Mouse (Mus musculus): ENCODE results near the gene Hmg20b. TPM values are rescaled to one million over a fixed set of nuclear protein-coding genes. Genes with fewer than 3 reads are reported as not detected.

Gene Hmg20b
- total and polyA plus RNA-seq, 3 experiments, result 7.9 to 39.6 (median 18.7) TPM

GRCm38 (mm10) chr10:81332277-81332676 is 18.0 kb downstream of the Hmg20b start:
- Histone ChIP-seq H3K4me2 (ENCODE audit: insufficient read depth, low read depth, poor library complexity, severe bottlenecking) (no peak overlapping the region), H3K9me3 (replicated peaks; ENCODE audit: low read length) (no peaks in the 10 kb centered on the region), H3K4me3 (replicated peaks in 1 of 3; ENCODE audit: low read depth in 2 of 3, low read length in 2 of 3, poor library complexity in 1 of 3) (no peak overlapping the region), H3K4me1 (ENCODE audit: control insufficient read depth in 1 of 2, insufficient read depth in 2 of 2) (peaks cover 6 to 24% of the 10 kb centered on the region in 2 experiments), H3K27ac (ENCODE audit: insufficient read depth, low read depth) (no peak overlapping the region), H3K9ac (ENCODE audit: insufficient read depth, low read depth) (no peak overlapping the region), H3K36me3 (replicated peaks in 1 of 2; ENCODE audit: control insufficient read depth in 1 of 2, insufficient read depth in 1 of 2, low read length in 1 of 2) (peaks cover under 1 to 32% of the 10 kb centered on the region in 2 experiments), H3K79me2 (replicated peaks; ENCODE audit: control insufficient read depth, extremely low read depth, insufficient read depth, poor library complexity, severe bottlenecking) (no peaks in the 10 kb centered on the region), H3K27me3 (replicated peaks) (peaks cover under 1% of the 10 kb centered on the region)
- TF ChIP-seq POLR2AphosphoS2 (IDR thresholded peaks at IDR 0.05; ENCODE audit: low read depth, low read length) (no peak), BHLHE40 (IDR thresholded peaks at IDR 0.05; ENCODE audit: low read depth, low read length) (no peak), CHD2 (IDR thresholded peaks at IDR 0.05; ENCODE audit: low read length) (no peak), USF1 (IDR thresholded peaks at IDR 0.05; ENCODE audit: low read depth, low read length) (no peak), KAT2A (IDR thresholded peaks at IDR 0.05; ENCODE audit: insufficient replicate concordance, low read length) (no peak), MYC (IDR thresholded peaks at IDR 0.05; ENCODE audit: low read depth, low read length) (no peak), NELFE (IDR thresholded peaks at IDR 0.05; ENCODE audit: low read depth, low read length) (no peak), MAFK (IDR thresholded peaks at IDR 0.05; ENCODE audit: insufficient replicate concordance, low read length) (no peak), RCOR1 (conservative IDR thresholded peaks at IDR 0.05; ENCODE audit: low read depth, low read length) (no peak), MAX (IDR thresholded peaks at IDR 0.05; ENCODE audit: low read length) (no peak), JUN (IDR thresholded peaks at IDR 0.05; ENCODE audit: insufficient read depth, low read depth, low read length) (no peak), E2F4 (IDR thresholded peaks at IDR 0.05; ENCODE audit: insufficient replicate concordance, low read depth, low read length) (no peak), TBP (conservative IDR thresholded peaks at IDR 0.05; ENCODE audit: low read depth, low read length) (no peak), SMC3 (IDR thresholded peaks at IDR 0.05; ENCODE audit: low read depth, low read length) (no peak), USF2 (conservative IDR thresholded peaks at IDR 0.05; ENCODE audit: low read depth, low read length) (no peak), TCF12 (IDR thresholded peaks at IDR 0.05; ENCODE audit: low read depth, low read length) (no peak), ETS1 (conservative IDR thresholded peaks at IDR 0.05; ENCODE audit: low read depth, low read length) (no peak), MXI1 (IDR thresholded peaks at IDR 0.05; ENCODE audit: low read depth, low read length) (no peak)
- DNase-seq (ENCODE audit: extremely low read depth), result no peak
- in situ Hi-C loops (cut with MboI; ENCODE audit: low pct_ligation_motif_present, low pct_unique_long_range_greater_than_20kb, low sequenced_read_pairs) (no loop called here), dilution Hi-C loops (cut with MboI; ENCODE audit: extremely low pct_ligation_motif_present, extremely low pct_unique_long_range_greater_than_20kb, low sequenced_read_pairs) (no loop called here)

DNA sequence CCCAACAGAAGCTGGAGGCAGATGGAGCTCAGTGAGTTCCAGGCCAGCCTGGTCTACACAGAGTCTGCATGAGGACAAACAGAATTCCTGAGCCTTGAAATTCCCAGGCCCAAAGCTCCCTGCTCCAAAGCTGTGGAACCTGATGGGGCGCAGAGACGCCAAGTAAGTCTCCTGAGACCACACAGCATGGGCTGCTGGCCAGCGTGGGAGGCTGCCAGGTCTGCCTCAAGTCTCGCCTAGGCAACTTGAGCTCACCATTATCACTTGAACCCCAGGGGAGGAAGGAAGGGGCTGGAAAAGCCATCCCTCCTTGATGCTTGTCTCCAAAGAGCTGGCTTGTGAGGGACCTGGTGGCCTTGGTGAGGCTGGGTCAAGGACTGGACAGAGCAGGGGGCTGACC is 20.3 kb downstream of the Hmg20b start:
- TF ChIP-seq MAX (IDR thresholded peaks at IDR 0.05; ENCODE audit: low read length) (no peak), JUND (conservative IDR thresholded peaks at IDR 0.05; ENCODE audit: low read depth, low read length) (no peak), CHD1 (IDR thresholded peaks at IDR 0.05; ENCODE audit: low read depth, low read length) (no peak), ZNF384 (IDR thresholded peaks at IDR 0.05; ENCODE audit: low read depth, low read length) (no peak), UBTF (IDR thresholded peaks at IDR 0.05; ENCODE audit: low read depth, low read length) (no peak), CTCF (conservative IDR thresholded peaks at IDR 0.05 in 1 of 2, IDR thresholded peaks at IDR 0.05 in 1 of 2; ENCODE audit: low read depth in 2 of 2, low read length in 2 of 2) (no peak), E2F4 (IDR thresholded peaks at IDR 0.05; ENCODE audit: insufficient replicate concordance, low read depth, low read length) (no peak), ZMIZ1 (IDR thresholded peaks at IDR 0.05; ENCODE audit: low read depth, low read length) (no peak), IRF4 (IDR thresholded peaks at IDR 0.05; ENCODE audit: low read depth, low read length) (no peak), HCFC1 (IDR thresholded peaks at IDR 0.05; ENCODE audit: low read depth, low read length) (no peak), JUN (IDR thresholded peaks at IDR 0.05; ENCODE audit: insufficient read depth, low read depth, low read length) (no peak), USF2 (conservative IDR thresholded peaks at IDR 0.05; ENCODE audit: low read depth, low read length) (no peak), BHLHE40 (IDR thresholded peaks at IDR 0.05; ENCODE audit: low read depth, low read length) (no peak), USF1 (IDR thresholded peaks at IDR 0.05; ENCODE audit: low read depth, low read length) (no peak), TBP (conservative IDR thresholded peaks at IDR 0.05; ENCODE audit: low read depth, low read length) (no peak), RAD21 (IDR thresholded peaks at IDR 0.05; ENCODE audit: low read depth, low read length) (no peak)
- no peaks in the 10 kb centered on the region for H3K27me3 ChIP-seq (replicated peaks)
- H3K9ac ChIP-seq (ENCODE audit: insufficient read depth, low read depth), result no peak overlapping the region
- H3K79me2 ChIP-seq (replicated peaks; ENCODE audit: control insufficient read depth, extremely low read depth, insufficient read depth, poor library complexity, severe bottlenecking), result no peaks in the 10 kb centered on the region
- dilution Hi-C loops (cut with MboI; ENCODE audit: extremely low pct_ligation_motif_present, extremely low pct_unique_long_range_greater_than_20kb, low sequenced_read_pairs) (no loop called here), in situ Hi-C loops (cut with MboI; ENCODE audit: low pct_ligation_motif_present, low pct_unique_long_range_greater_than_20kb, low sequenced_read_pairs) (no loop called here)
- no peaks in the 10 kb centered on the region for H3K9me3 ChIP-seq (replicated peaks; ENCODE audit: low read length)
- no peak overlapping the region for H3K4me2 ChIP-seq (ENCODE audit: insufficient read depth, low read depth, poor library complexity, severe bottlenecking)
- no peak overlapping the region for H3K4me3 ChIP-seq (replicated peaks in 1 of 3; ENCODE audit: low read depth in 2 of 3, low read length in 2 of 3, poor library complexity in 1 of 3)
- H3K4me1 ChIP-seq (ENCODE audit: control insufficient read depth in 1 of 2, insufficient read depth in 2 of 2), result peaks cover 6 to 24% of the 10 kb centered on the region in 2 experiments
- H3K36me3 ChIP-seq (replicated peaks in 1 of 2; ENCODE audit: control insufficient read depth in 1 of 2, insufficient read depth in 1 of 2, low read length in 1 of 2), result peaks cover 23 to 55% of the 10 kb centered on the region in 2 experiments
- DNase-seq (ENCODE audit: extremely low read depth), result no peak
- no peak overlapping the region for H3K27ac ChIP-seq (ENCODE audit: insufficient read depth, low read depth)
